In the genomic region with DNA sequence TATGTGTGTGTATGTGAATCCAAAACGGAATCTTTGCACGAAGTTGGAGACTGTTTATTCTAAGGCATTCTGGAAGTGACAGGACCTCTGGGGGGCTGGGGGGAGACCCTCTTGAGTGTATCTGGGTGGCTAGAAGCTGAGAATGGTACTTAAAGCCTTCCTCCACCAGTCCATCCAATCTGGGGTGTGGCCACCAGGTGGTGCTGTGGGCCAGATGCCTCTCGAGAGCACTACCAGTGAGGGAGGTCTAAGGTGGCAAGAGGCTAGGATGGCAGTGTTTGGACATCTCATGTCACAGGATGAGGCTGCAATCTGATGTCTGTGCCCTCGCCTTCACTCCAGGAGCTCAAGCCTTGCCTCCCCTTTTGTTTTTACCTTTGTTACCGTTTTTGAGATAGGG, we compare ENCODE assay signal across 9 mouse cellular contexts. TPM values are rescaled to one million over a fixed set of nuclear protein-coding genes. Genes with fewer than 3 reads are reported as not detected.
DNase-seq lines count a peak whose midpoint lies in the region; ATAC-seq and TF ChIP-seq lines count a peak whose summit lies in the region.
"Had no signal": no experiment of that assay in that cellular context is flagged by ENCODE, and none has a peak within 500 bp of the region (broad histone marks: within the 10 kb centered on the region; RNA-seq: fewer than 3 reads in every experiment).

No protein-coding gene starts in this region.

- no peak for ATAC-seq in heart, embryonic 12.5 days (ENCODE audit: insufficient number of reproducible peaks, low FRiP score)
- ATAC-seq in erythroid progenitor cell, adult 5-6 weeks (replicated peaks; ENCODE audit: low FRiP score, poor library complexity, severe bottlenecking) = peak; percentile 66; the same call in 1 of the 2 replicates
- ATAC-seq in hindbrain, embryonic 12.5 days (ENCODE audit: low FRiP score) = 0 out of 2 replicates have a peak, but pooled peaks have one; percentile 23
- ATAC-seq: Patski had no signal

- 18% methylated on average over 5 of the region's 5 CpGs for WGBS in heart, embryonic 12.5 days
- 30% methylated on average over 5 of the region's 5 CpGs for WGBS in hindbrain, embryonic 12.5 days

- H3K4me2 ChIP-seq in heart, embryonic 12.5 days = no peak overlapping the region
- H3K4me2 ChIP-seq in hindbrain, embryonic 12.5 days (replicated peaks) = no peak overlapping the region

- peak; percentile 94 for TF ChIP-seq CTCF in brain, embryonic 14.5 days (IDR thresholded peaks at IDR 0.05; ENCODE audit: borderline replicate concordance, extremely low read depth, insufficient read depth, insufficient read length)

- H3K27me3 ChIP-seq in heart, embryonic 12.5 days (replicated peaks) = no peaks in the 10 kb centered on the region
- no peaks in the 10 kb centered on the region for H3K27me3 ChIP-seq in hindbrain, embryonic 12.5 days
- H3K27me3 ChIP-seq: Patski had no signal

- peaks cover 27% of the 10 kb centered on the region for H3K36me3 ChIP-seq in heart, embryonic 12.5 days
- H3K36me3 ChIP-seq in hindbrain, embryonic 12.5 days = peaks cover 28% of the 10 kb centered on the region

- DNase-seq in heart, adult 18-20 months = peak; percentile 77 to 94
- peak; percentile 79 for DNase-seq in brain, embryonic 14.5 days (ENCODE audit: low read depth)
- DNase-seq in layer of hippocampus, postnatal 36 days = peak; percentile 72 to 81
- DNase-seq in mesoderm, embryonic 11.5 days (ENCODE audit: low read depth, low spot score) = peak; percentile 82
- peak; percentile 75 to 91 for DNase-seq in spleen, postnatal 10 days (ENCODE audit: low spot score in 2 of 2)

- H3K9me3 ChIP-seq in heart, embryonic 12.5 days (replicated peaks) = no peaks in the 10 kb centered on the region
- no peaks in the 10 kb centered on the region for H3K9me3 ChIP-seq in hindbrain, embryonic 12.5 days (replicated peaks)

- no peak for TF ChIP-seq POLR2A in brain, embryonic 14.5 days (IDR thresholded peaks at IDR 0.05; ENCODE audit: borderline replicate concordance, extremely low read depth, insufficient read depth, insufficient read length, poor library complexity, severe bottlenecking)

- H3K9ac ChIP-seq in heart, embryonic 12.5 days = no peak overlapping the region
- no peak overlapping the region for H3K9ac ChIP-seq in hindbrain, embryonic 12.5 days

- no peak overlapping the region for H3K4me3 ChIP-seq in heart, embryonic 12.5 days
- H3K4me3 ChIP-seq in hindbrain, embryonic 12.5 days = no peak overlapping the region

- peaks cover 13% of the 10 kb centered on the region for H3K4me1 ChIP-seq in heart, embryonic 12.5 days (replicated peaks)
- peaks cover 7% of the 10 kb centered on the region for H3K4me1 ChIP-seq in hindbrain, embryonic 12.5 days

- H3K27ac ChIP-seq in heart, embryonic 12.5 days (ENCODE audit: poor library complexity, severe bottlenecking) = no peak overlapping the region
- H3K27ac ChIP-seq in hindbrain, embryonic 12.5 days = no peak overlapping the region

RNA-seq across cellular contexts. Expression of a gene that starts 12.0 kb away (rescaled TPM):
- 1 to 10 TPM; 2.3 TPM for total RNA-seq in heart, adult 18-20 months (2021)
- polyA plus RNA-seq in heart, embryonic 12.5 days (2016; fragmentation: Nextera tagmentation; extraction: Ambion mirVana) = 6.3 and 7.0 TPM in 2 replicates
- polyA plus RNA-seq in brain, embryonic 14.5 days (2012; rRNA removed) = 16.0 and 19.1 TPM in 2 replicates
- not detected in 2 replicates for total RNA-seq in erythroid progenitor cell, adult 5-6 weeks (2015; ENCODE audit: low replicate concordance)
- total RNA-seq in erythroid progenitor cell, adult 5-6 weeks (2017; ENCODE audit: low replicate concordance) = 0.51 TPM in 1 of 2 replicates, not detected in the other
- 9.0 and 10.3 TPM in 2 replicates for polyA plus RNA-seq in hindbrain, embryonic 12.5 days (2016; fragmentation: Nextera tagmentation; extraction: Ambion mirVana)
- total RNA-seq in layer of hippocampus, postnatal 36 days (2021) = 1 to 10 TPM; 1.4 TPM

RNA-seq across cellular contexts. Expression of a gene that starts 28.1 kb away (rescaled TPM):
- total RNA-seq in heart, adult 18-20 months (2021) = 10 to 100 TPM; 10.1 to 11.7 TPM
- polyA plus RNA-seq in heart, embryonic 12.5 days (2016; fragmentation: Nextera tagmentation; extraction: Ambion mirVana) = 22.9 and 23.2 TPM in 2 replicates
- 10.5 and 11.0 TPM in 2 replicates for polyA plus RNA-seq in brain, embryonic 14.5 days (2012; rRNA removed)
- 21.3 and 36.9 TPM in 2 replicates for total RNA-seq in erythroid progenitor cell, adult 5-6 weeks (2015; ENCODE audit: low replicate concordance)
- total RNA-seq in erythroid progenitor cell, adult 5-6 weeks (2017; ENCODE audit: low replicate concordance) = 31.0 and 68.0 TPM in 2 replicates
- polyA plus RNA-seq in hindbrain, embryonic 12.5 days (2016; fragmentation: Nextera tagmentation; extraction: Ambion mirVana) = 14.9 and 15.8 TPM in 2 replicates
- total RNA-seq in layer of hippocampus, postnatal 36 days (2021) = 10 to 100 TPM; 21.0 to 21.4 TPM
